Mouse (Mus musculus) stomach, postnatal 0 days (tissue): ENCODE results near the gene Vwc2. TPM values are rescaled to one million over a fixed set of nuclear protein-coding genes. Genes with fewer than 3 reads are reported as not detected.

Source experiments
- ATAC-seq: fragments of 200-750 bp; cut with Nextera tagmentation; 2 replicates; pipeline ENCODE4 v1.8.0; 2017; ENCODE audit not compliant: low FRiP score, low TSS enrichment
- DNase-seq: peaks from one replicate; pipeline ENCODE4 v3.0.0-alpha.2; 2016; ENCODE audit warnings: low spot score
- H3K27ac ChIP-seq: fragments of 300-500 bp; sonication (generic); replicated peaks from 2 replicates; pipeline ENCODE4 v1.5.1; 2014; ENCODE audit warnings: mild to moderate bottlenecking, control low read depth
- H3K27me3 ChIP-seq: fragments of 300-500 bp; sonication (generic); 2 replicates; pipeline ENCODE4 v1.6.1; 2014; ENCODE audit warnings: low read length; ENCODE audit not compliant: control insufficient read depth, insufficient read depth
- H3K36me3 ChIP-seq: fragments of 300-500 bp; sonication (generic); 2 replicates; pipeline ENCODE4 v1.6.1; 2014; ENCODE audit warnings: low read length, mixed read lengths; ENCODE audit not compliant: control insufficient read depth, insufficient read depth
- H3K4me1 ChIP-seq: fragments of 300-500 bp; sonication (generic); replicated peaks from 2 replicates; pipeline ENCODE4 v1.6.1; 2014; ENCODE audit warnings: antibody characterized with exemption; ENCODE audit not compliant: control insufficient read depth, insufficient read depth
- H3K4me2 ChIP-seq: fragments of 300-500 bp; sonication (generic); replicated peaks from 2 replicates; pipeline ENCODE4 v1.6.1; 2014; ENCODE audit warnings: low read depth, mild to moderate bottlenecking, control low read depth, moderate library complexity
- H3K4me3 ChIP-seq: fragments of 300-500 bp; sonication (generic); 2 replicates; pipeline ENCODE4 v1.5.1; 2014; ENCODE audit warnings: low read depth, low read length, control low read depth
- H3K9ac ChIP-seq: fragments of 300-500 bp; sonication (generic); 2 replicates; pipeline ENCODE4 v1.6.1; 2014; ENCODE audit warnings: mild to moderate bottlenecking, low read length, control low read depth, mixed read lengths
- H3K9me3 ChIP-seq: fragments of 300-500 bp; sonication (generic); 2 replicates; pipeline ENCODE4 v1.6.1; 2016; ENCODE audit warnings: low read length; ENCODE audit not compliant: control insufficient read depth
- CTCF ChIP-seq: IDR thresholded peaks from 2 replicates; pipeline ENCODE4 v1.5.1; 2016; ENCODE audit warnings: antibody characterized with exemption, low read depth, mild to moderate bottlenecking, moderate library complexity
- EP300 ChIP-seq: optimal IDR thresholded peaks from 2 replicates; pipeline ENCODE3; 2016; ENCODE audit warnings: antibody characterized with exemption
- WGBS: fragments of 180-500 bp; shearing (Covaris S2); extraction: QIAGEN DNeasy Blood & Tissue Kit; methylation state at CpG from one replicate; pipeline ENCODE4 v1.1.7; 2014; 5-methylcytosine and 5-hydroxymethylcytosine counted together
- polyA plus RNA-seq: library from polyadenylated mRNA; unstranded; fragments of >200 nt; fragmentation: Nextera tagmentation; extraction: Ambion mirVana; gene quantifications from 2 replicates; pipeline ENCODE4 v1.2.1, GENCODE M21; 2015

The Vwc2 gene
- polyA plus RNA-seq, 1 experiment from 2014 or later = 0.62 TPM

DNA sequence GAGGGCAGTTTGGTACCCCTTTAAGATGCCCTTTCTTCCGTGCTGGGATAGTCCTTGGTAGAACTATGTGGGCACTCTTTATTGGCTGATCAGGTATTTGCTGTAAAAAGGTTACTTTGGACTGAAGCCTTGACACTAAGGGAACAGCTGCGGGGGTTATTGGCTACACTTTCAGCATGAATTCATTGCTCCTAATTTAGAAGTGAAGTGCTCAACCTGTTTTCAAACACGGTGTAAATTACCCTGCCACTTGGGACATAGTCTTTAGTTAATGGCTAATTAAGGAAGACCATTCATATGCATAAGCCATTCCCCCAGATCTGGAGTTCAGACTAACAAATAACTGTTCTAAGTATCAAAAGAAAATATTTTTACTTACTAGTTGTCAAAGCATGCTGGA is 2.7 kb downstream of the Vwc2 start:
- WGBS = 14% methylated on average over 3 of the region's 3 CpGs
- TF ChIP-seq EP300 = no peak
- no peak for TF ChIP-seq CTCF
- H3K27me3 ChIP-seq = peaks cover 9% of the 10 kb centered on the region; the same call in 1 of the 2 replicates
- H3K4me2 ChIP-seq = no peak overlapping the region
- H3K9ac ChIP-seq = no peak overlapping the region
- DNase-seq (no peak), ATAC-seq (no peak)
- H3K4me3 ChIP-seq = peak overlapping the region; percentile 36
- H3K4me1 ChIP-seq = no peaks in the 10 kb centered on the region
- no peaks in the 10 kb centered on the region for H3K9me3 ChIP-seq
- no peaks in the 10 kb centered on the region for H3K36me3 ChIP-seq
- H3K27ac ChIP-seq = no peak overlapping the region

GRCm38 (mm10) chr11:11122866-11123265 is 8.8 kb downstream of the Vwc2 start:
- ATAC-seq (no peak), DNase-seq (no peak)
- Histone ChIP-seq H3K4me1 (no peaks in the 10 kb centered on the region), H3K4me2 (no peak overlapping the region), H3K27me3 (no peaks in the 10 kb centered on the region), H3K4me3 (no peak overlapping the region), H3K36me3 (no peaks in the 10 kb centered on the region), H3K9me3 (no peaks in the 10 kb centered on the region), H3K9ac (no peak overlapping the region), H3K27ac (no peak overlapping the region)
- WGBS = 53% methylated on average over 4 of the region's 4 CpGs
- no peak for TF ChIP-seq EP300
- no peak for TF ChIP-seq CTCF

DNA sequence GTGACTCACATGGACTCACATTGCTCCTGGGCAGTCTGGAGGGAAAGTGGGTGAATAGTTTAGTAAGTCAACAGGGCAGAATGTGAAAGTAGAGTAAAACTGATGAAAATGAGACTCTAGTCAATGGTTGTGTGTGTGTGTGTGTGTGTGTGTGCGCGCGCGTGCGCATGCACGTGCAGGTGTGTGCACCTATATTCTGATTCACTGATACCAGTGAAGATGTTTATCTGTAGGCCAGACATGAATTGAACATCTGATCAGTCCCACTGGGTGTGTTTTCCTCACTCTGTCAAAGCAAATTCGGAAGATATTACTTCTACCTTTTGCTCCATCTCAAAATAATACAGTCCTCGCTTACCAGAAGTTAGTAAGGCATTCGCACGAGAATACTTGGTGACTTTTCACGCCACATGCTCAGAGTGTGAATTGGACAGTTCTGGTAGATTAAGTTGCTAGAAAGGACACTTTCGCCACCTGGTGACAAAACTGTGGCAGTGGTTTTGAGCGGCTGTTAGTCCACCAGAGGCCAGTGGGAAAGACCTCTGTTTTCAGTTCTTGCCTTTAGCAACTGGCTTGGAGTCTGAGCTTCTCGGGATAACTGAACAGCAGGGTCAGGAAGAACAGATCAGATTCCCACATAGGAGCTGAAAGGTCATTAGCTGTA is 17.5 kb downstream of the Vwc2 start:
- no peaks in the 10 kb centered on the region for H3K4me1 ChIP-seq
- TF ChIP-seq CTCF (peak; percentile 84), EP300 (no peak)
- peak; percentile 36 for DNase-seq
- no peaks in the 10 kb centered on the region for H3K27me3 ChIP-seq
- H3K36me3 ChIP-seq = no peaks in the 10 kb centered on the region
- H3K9me3 ChIP-seq = no peaks in the 10 kb centered on the region
- no peak overlapping the region for H3K4me3 ChIP-seq
- no peak for ATAC-seq
- H3K4me2 ChIP-seq = no peak overlapping the region
- H3K9ac ChIP-seq = no peak overlapping the region
- 53% methylated on average over 14 of the region's 14 CpGs for WGBS
- H3K27ac ChIP-seq = no peak overlapping the region

GRCm38 (mm10) chr11:11140622-11141021 is 26.6 kb downstream of the Vwc2 start:
- Histone ChIP-seq H3K27me3 (no peaks in the 10 kb centered on the region), H3K9ac (no peak overlapping the region), H3K9me3 (no peaks in the 10 kb centered on the region), H3K4me3 (no peak overlapping the region), H3K36me3 (no peaks in the 10 kb centered on the region), H3K27ac (no peak overlapping the region), H3K4me2 (no peak overlapping the region), H3K4me1 (no peaks in the 10 kb centered on the region)
- ATAC-seq (no peak), DNase-seq (no peak)
- TF ChIP-seq EP300 (no peak), CTCF (peak; percentile 18; the same call in 1 of the 2 replicates)

DNA sequence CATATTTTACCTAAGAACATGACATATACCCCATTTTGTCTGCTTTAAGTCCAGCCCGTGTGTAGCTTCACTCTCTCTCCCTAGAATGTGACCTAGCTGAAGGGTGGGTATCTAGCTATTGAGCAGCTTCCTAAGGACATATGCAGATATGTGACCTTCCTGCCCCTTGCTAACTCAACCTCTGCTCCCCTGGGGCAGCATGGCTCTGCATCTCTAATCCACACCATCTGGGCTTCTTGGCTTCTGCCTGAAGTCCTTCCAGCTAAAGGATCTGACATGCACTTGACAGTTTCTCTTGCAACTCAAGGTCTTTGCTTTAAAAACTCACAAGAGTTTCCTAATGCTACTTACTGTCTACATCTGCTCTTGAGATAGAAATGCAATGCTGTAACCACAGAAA is 38.7 kb downstream of the Vwc2 start:
- Histone ChIP-seq H3K4me3 (no peak overlapping the region), H3K27me3 (no peaks in the 10 kb centered on the region), H3K27ac (no peak overlapping the region), H3K4me2 (no peak overlapping the region), H3K4me1 (no peaks in the 10 kb centered on the region), H3K9ac (no peak overlapping the region), H3K9me3 (no peaks in the 10 kb centered on the region), H3K36me3 (no peaks in the 10 kb centered on the region)
- TF ChIP-seq CTCF = no peak
- TF ChIP-seq EP300 = no peak
- 63% methylated on average over 1 of the region's 1 CpGs for WGBS
- DNase-seq (no peak), ATAC-seq (no peak)

GRCm38 (mm10) chr11:11171396-11171795 is 57.4 kb downstream of the Vwc2 start:
- ATAC-seq = no peak

More at GRCm38 (mm10) chr11:11171396-11171795, 57.4 kb downstream of the Vwc2 start:
- no peak overlapping the region for H3K4me2 ChIP-seq
- H3K9ac ChIP-seq = no peak overlapping the region
- H3K4me3 ChIP-seq = no peak overlapping the region
- H3K27ac ChIP-seq = no peak overlapping the region
- no peak for TF ChIP-seq CTCF
- no peak for TF ChIP-seq EP300
- H3K27me3 ChIP-seq = no peaks in the 10 kb centered on the region
- H3K9me3 ChIP-seq = no peaks in the 10 kb centered on the region
- WGBS = 70% methylated on average over 4 of the region's 4 CpGs
- no peak for DNase-seq
- H3K4me1 ChIP-seq = no peaks in the 10 kb centered on the region
- H3K36me3 ChIP-seq = no peaks in the 10 kb centered on the region
